Mouse (Mus musculus) c-Kit-positive CD71-positive TER-119-negative erythroid progenitor cells, embryonic 14.5 days (primary cell): ENCODE results near the gene Nop2.
A peak's percentile ranks its signal among the peaks of the same experiment; 100 is the strongest.

Source experiments
- DNase-seq: peaks from one replicate; pipeline ENCODE4 v3.0.0-alpha.2; 2013; ENCODE audit warnings: low read depth

Gene Nop2

DNA sequence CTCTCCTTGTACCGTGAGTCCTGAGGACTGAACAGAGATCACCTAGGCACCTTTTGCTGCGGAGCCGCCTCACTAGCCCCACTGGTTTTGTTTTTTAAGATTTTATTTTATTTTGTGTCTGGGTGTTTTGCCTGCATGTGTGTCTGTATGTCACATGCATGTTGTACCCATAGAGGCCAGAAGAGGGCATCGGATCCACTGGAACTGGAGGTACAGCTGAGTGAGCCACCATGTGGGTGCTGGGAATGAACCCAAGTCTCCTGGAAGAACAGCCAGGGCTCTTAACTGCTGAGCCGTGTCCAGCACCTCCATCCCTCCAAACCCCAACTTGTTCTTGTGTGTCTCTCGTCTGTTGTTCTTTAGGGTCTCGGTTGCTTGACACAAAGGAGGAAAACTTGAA, 20.8 kb upstream of the Nop2 start:
- DNase-seq, result no peak

DNA sequence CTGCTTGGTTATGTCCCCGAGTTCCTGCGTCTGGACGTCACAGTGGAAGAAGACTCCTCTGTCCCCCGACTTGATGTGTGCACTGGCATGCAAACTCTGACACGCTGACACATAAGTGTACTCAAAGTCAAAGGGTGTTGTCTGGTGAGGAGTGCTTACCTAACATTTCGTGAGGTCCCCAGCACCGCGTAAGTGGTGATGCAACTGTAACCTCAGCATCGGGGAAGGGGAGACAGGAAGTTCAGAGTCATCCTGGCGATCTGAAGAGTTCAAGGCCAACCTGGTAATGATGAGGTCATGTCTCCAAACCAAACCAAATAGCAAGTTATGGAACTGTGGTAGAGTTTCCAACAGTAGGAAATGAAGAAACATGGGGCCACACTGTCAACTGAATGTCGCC, 19.2 kb upstream of the Nop2 start:
- DNase-seq, result no peak

GRCm38 (mm10) chr6:125119387-125119786, 12.3 kb upstream of the Nop2 start:
- DNase-seq, result no peak

- DNase-seq, result no peak
Observed at GRCm38 (mm10) chr6:125128724-125129123, 3.0 kb upstream of the Nop2 start.

GRCm38 (mm10) chr6:125129710-125130402, 1.9 kb upstream of the Nop2 start:
- DNase-seq, result no peak

DNA sequence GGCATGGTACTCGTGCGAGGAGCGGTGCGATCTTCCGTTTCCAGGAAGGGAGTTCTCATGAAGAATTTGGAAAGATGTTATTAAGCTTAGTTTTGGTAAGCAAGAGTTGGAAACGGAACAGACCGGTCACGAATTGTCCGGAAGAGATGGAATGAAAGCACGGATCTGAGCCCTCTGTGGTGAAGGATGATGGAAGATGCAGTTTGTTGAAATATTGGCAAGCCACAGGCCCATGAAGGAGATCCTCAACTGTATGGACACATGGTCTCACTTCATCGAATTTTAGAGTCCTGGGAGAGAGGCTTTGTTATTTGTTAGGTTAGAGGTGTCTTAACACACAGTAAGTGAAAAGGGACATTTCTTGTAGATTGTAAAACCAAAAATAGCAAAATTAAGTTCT, 761 bp downstream of the Nop2 start:
- DNase-seq, result no peak

DNA sequence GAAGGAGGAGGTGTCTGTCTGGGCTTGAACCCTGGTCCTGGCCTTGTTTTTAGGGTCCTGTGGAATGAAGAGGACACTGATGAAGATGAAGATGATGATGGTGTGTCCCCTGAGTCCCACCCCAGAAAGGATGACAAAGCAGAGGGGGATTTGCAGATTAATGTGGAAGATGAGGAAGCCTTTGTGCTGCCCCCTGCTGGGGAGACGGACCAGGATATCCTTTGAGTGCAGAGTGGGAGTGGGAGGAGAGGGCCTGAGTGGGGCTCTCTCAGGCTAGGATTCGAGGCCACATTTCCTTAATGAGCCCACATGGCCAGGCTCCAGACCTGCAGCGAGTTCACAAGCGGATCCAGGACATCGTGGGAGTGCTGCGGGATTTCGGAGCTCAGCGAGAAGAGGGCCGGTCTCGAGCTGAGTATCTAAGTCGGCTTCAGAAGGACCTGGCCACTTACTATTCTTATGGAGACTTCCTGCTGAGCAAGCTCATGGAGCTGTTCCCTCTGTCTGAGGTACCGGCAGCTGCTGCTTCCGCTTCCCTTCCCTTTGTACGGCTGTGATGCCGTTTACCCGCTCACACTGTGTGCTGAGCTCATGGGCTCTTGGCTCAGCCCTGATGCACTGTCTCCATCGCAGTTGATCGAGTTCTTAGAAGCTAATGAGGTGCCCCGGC, 5.4 kb downstream of the Nop2 start:
- DNase-seq, result no peak

DNA sequence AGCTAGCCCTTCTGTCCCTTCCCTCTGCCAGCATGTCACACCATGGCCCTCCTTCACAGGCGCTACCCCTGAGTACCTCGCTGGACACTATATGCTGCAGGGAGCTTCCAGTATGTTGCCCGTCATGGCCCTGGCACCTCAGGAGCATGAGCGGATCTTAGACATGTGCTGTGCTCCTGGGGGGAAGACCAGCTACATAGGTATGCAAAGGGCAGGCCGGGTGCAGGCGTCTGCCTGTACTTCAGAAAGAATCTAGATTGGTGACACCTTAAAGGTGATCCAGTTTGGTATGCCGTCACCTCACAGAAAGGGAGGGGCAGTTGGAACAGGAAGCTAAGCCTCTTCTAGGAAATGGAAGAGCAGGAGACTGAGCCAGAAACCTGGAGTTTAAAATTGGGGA, 8.0 kb downstream of the Nop2 start:
- no peak for DNase-seq

DNA sequence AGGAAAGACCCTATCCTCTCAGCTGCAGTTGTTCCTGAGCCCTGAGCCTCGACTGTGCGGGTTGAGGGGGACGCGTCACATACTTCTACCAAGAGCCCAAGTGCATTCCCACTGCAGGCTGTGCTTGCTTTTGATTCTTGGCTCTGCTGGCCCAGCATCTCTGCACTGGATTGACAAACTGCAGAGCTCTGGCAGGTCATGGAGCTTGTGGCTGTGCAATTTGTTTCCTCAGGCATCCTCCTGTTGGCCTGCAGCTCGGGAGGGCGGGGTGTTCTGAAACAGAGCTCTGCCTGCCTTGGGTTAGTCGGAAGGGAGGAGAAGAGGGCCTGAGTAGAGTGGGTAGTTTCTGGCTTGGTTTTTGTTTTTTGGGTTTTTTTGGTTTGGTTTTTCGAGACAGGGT, 10.7 kb downstream of the Nop2 start:
- no peak for DNase-seq

GRCm38 (mm10) chr6:125143128-125143527, 11.4 kb downstream of the Nop2 start:
- no peak for DNase-seq

DNA sequence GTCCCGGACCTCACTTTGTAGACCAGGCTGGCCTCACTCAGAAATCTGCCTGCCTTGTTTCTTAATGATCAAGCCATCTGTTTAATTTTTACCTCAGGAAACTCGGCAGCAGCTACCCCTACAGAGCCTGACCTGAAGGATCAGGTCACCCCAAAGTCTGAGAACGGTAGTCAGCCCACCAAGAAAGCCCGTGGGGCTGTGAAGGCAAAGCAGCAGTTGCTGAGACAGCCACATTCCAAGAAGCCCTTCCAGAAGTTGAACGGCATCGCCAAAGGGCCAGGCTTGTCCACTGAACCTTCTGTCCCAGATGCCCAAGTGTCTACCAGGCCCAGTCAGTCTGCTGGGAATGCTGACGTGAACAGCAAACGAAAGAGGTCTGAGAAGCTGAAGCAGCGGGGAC, 12.2 kb downstream of the Nop2 start:
- no peak for DNase-seq

GRCm38 (mm10) chr6:125145001-125145400, 13.3 kb downstream of the Nop2 start, which contains the start of gene Iffo1:
TSS of gene Iffo1 (plus strand) at chr6:125145241.
- DNase-seq, result peak; percentile 88

DNA sequence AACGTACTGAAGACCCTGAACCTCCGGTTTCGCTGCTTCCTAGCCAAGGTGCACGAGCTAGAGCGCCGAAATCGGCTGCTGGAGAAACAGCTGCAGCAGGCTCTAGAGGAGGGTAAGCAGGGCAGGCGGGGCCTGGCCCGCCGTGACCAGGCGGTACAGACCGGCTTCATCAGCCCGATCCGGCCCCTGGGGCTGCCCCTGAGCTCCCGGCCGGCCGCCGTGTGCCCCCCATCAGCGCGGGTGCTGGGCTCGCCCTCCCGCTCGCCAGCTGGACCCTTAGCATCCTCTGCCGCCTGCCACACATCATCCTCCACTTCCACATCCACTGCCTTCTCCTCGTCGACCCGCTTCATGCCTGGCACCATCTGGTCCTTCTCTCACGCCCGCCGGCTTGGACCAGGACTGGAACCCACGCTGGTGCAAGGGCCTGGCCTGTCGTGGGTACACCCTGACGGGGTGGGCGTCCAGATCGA, 13.8 kb downstream of the Nop2 start:
- no peak for DNase-seq

DNA sequence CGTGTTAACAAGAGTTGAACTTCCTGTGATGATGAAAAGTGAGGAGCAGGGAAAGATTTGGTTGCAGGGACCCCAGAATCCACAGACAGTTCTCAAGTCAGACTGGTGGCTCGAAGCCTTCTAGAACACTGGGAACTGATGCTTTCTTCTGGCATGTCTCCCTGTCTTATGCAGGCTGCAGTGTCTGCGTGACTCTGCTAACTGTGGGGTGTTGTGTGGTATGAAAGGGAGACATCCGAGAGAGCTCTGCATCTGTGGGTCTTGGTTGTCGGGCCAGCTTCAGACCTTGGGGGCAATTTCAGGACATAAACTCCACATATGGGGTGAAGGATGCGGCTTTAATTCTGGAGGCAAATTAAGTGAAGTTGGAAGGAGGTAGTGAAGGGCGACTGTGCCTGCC, 14.4 kb downstream of the Nop2 start:
- no peak for DNase-seq

- DNase-seq, result no peak
Observed at GRCm38 (mm10) chr6:125146797-125147196, 15.1 kb downstream of the Nop2 start.

GRCm38 (mm10) chr6:125147329-125147728, 15.6 kb downstream of the Nop2 start:
- no peak for DNase-seq

- no peak for DNase-seq
Observed at GRCm38 (mm10) chr6:125148251-125148925, 16.7 kb downstream of the Nop2 start.

- no peak for DNase-seq
Observed at GRCm38 (mm10) chr6:125148926-125149568, 17.3 kb downstream of the Nop2 start.

DNA sequence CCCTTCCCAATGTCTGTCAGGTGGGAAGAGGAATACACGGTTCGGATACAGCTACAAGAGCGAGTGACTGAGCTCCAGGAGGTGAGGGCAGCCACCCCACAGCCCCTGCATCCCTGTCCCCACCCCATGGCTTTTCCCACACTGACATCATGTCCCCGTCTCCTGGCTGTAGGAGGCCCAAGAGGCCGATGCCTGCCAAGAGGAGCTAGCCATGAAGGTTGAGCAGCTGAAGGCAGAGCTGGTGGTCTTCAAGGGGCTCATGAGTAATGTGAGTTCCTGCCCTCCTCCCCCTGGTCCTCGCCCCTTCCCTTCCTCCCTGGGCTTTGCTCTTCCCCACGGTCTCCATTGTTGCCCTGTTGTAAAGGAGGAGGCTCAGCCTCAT, 17.9 kb downstream of the Nop2 start:
- DNase-seq, result no peak

DNA sequence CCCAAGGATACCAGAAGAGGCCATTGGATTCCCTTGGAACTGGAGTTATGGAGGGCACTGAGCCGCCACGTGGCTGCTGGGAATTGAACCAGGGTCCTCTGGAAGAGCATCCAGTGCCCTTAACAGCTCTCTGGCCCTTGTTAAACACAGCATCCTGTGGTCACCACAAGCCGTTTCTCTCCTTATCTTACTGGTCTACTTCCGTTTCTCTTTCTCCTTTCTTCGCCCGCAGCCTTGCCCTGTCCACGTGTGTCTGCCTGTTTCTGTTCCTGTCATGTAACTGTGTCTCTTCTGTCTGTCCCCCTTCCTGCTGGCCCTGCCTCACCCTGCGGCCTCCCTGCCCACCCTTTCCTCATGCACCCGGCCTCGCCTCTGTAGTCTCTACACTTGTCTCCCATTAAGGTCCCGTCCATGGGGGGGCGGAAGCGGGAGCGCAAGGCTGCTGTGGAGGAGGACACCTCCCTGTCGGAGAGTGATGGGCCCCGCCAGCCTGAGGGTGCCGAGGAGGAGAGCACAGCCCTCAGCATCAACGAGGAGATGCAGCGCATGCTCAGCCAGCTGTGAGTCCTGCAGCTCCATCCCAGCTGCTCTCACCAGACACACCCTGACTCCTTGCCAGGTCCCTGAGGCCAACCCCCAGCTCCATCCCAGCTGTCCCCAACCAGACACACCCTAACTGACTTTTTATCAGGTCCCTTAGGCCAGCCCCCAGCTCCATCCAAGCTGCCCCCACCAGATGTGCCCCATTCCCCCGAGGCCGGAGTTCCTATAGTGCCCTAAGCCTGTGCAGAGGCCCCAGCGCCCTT, 20.7 kb downstream of the Nop2 start:
- DNase-seq, result no peak

- no peak for DNase-seq
Observed at GRCm38 (mm10) chr6:125153018-125153389, 21.3 kb downstream of the Nop2 start.

- DNase-seq, result no peak
Observed at GRCm38 (mm10) chr6:125153682-125154081, 22.0 kb downstream of the Nop2 start.
